Mouse (Mus musculus): ENCODE results near the gene Zfp628. TPM values are rescaled to one million over a fixed set of nuclear protein-coding genes. Genes with fewer than 3 reads are reported as not detected.
"Not testable (repeated sequence)": the region's sequence is repeated elsewhere in the genome, so short reads cannot be mapped to it uniquely, and the experiment has no call there.

Gene Zfp628
- polyA plus RNA-seq (2015; fragmentation: Nextera tagmentation; extraction: Ambion mirVana): 3.5 and 4.2 TPM in 2 replicates

GRCm38 (mm10) chr7:4915007-4915665 is at the start of gene Zfp628:
Zfp628 (plus strand) TSS chr7:4915217.
- H3K9me3 ChIP-seq: no peaks in the 10 kb centered on the region
- peak; percentile 90 for ATAC-seq (ENCODE audit: low FRiP score, low read depth)
- H3K4me3 ChIP-seq: peak within 1 kb of the TSS; percentile 67
- H3K27me3 ChIP-seq: no peaks in the 10 kb centered on the region
- peak within 1 kb of the TSS; percentile 71 for H3K9ac ChIP-seq
- H3K4me1 ChIP-seq (replicated peaks): peaks cover 17% of the 10 kb centered on the region
- under 1% methylated on average over 49 of the region's 56 CpGs for WGBS
- peak within 1 kb of the TSS; percentile 85 for H3K4me2 ChIP-seq
- peaks cover 16% of the 10 kb centered on the region; the same call in 1 of the 2 replicates for H3K36me3 ChIP-seq
- H3K27ac ChIP-seq (replicated peaks): peak within 1 kb of the TSS; percentile 99

DNA sequence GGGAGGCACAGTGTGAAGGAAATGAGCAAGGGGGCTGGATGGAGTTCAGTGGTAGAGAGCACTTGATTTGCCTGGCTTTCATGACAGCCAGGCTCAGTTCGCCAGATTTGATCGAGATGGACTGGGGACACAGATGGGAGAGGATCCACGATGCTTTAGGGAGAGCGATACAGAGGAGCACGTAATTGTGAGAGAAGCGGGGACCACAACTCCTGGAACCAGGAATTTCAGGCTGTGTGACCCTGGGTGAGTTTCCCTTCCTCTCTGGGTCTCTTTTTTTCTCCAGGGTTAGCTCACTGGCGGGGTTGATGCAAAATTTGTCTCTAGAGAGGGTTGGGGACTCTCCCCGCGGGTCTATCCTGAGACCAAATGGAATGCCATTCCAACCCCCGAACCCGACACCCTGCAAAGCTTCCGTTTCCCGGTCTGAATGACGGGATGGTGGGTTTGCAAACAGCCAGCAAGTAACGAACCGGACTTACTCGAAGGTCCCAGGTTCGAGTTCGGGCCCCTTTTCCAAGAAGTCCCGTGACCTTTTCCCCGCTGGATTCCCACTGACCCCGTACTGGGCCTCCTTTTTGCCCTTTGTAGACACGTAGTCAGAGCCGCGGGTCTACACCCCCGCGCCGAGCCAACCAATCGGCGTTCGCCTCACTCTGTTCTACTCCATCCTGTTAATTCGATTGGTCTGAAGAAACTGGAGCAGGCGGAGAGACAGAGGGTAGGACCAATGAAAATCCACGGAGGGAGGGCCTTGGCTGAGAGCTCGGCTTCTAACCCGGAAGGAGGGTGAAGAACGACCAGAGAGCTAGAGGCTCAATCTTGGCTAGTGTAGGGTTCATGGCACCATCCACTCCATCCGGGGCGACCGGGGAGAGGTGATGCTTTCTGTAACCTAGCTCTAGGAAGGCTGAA is 49.2 kb upstream of the Zfp628 start:
- H3K9me3 ChIP-seq: no peaks in the 10 kb centered on the region
- peak; percentile 100 for ATAC-seq (ENCODE audit: low FRiP score, low read depth)
- H3K4me2 ChIP-seq: peak overlapping the region; percentile 74
- no peaks in the 10 kb centered on the region for H3K27me3 ChIP-seq
- peaks cover 12% of the 10 kb centered on the region for H3K4me1 ChIP-seq (replicated peaks)
- 3% methylated on average over 40 of the region's 40 CpGs for WGBS
- no peaks in the 10 kb centered on the region for H3K36me3 ChIP-seq
- H3K4me3 ChIP-seq: peak overlapping the region; percentile 73
- peak overlapping the region; percentile 82 for H3K27ac ChIP-seq (replicated peaks)
- H3K9ac ChIP-seq: peak overlapping the region; percentile 59

- Histone ChIP-seq H3K9ac (peak overlapping the region; percentile 59), H3K36me3 (no peaks in the 10 kb centered on the region), H3K4me3 (peak overlapping the region; percentile 73), H3K4me1 (replicated peaks) (peaks cover 12% of the 10 kb centered on the region), H3K27me3 (no peaks in the 10 kb centered on the region), H3K4me2 (peak overlapping the region; percentile 74), H3K9me3 (no peaks in the 10 kb centered on the region), H3K27ac (replicated peaks) (peak overlapping the region; percentile 82)
- no peak for ATAC-seq (ENCODE audit: low FRiP score, low read depth)
- 40% methylated on average over 10 of the region's 10 CpGs for WGBS
Observed at GRCm38 (mm10) chr7:4866631-4867180, 48.3 kb upstream of the Zfp628 start.

DNA sequence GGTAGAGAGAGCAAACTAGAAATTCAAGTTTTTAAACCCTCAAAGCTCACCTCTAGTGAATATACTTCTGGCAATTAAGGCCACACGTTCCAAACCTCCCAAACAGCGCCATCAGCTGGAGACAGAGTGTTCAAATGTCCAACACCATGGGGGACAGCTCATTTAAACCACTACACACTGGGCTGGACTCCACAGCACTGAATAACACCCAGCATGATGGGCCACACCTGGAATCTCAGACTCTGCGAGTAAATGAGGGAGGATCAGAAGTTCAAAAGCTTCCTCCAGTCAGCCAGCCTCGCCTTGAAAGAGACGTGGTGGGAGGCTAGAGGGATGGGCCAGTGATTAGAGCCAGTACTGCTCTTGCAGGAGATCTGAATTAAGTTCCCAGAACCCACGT is 44.9 kb upstream of the Zfp628 start, which contains the start of gene Isoc2b:
Gene Isoc2b, minus strand, starts transcription at position 126 of the 400 bp plus-strand sequence.
- H3K36me3 ChIP-seq: no peaks in the 10 kb centered on the region
- no peak within 1 kb of the TSS for H3K4me3 ChIP-seq
- no peaks in the 10 kb centered on the region for H3K9me3 ChIP-seq
- peaks cover 12% of the 10 kb centered on the region for H3K4me1 ChIP-seq (replicated peaks)
- ATAC-seq (ENCODE audit: low FRiP score, low read depth): no peak
- no peak within 1 kb of the TSS for H3K4me2 ChIP-seq
- H3K9ac ChIP-seq: no peak within 1 kb of the TSS
- 64% methylated on average over 6 of the region's 6 CpGs for WGBS
- no peaks in the 10 kb centered on the region for H3K27me3 ChIP-seq
- no peak within 1 kb of the TSS for H3K27ac ChIP-seq (replicated peaks)

GRCm38 (mm10) chr7:4876753-4877221 is 38.2 kb upstream of the Zfp628 start, which contains the start of gene Isoc2a:
Isoc2a (plus strand) TSS chr7:4877153.
- Histone ChIP-seq H3K27me3 (no peaks in the 10 kb centered on the region), H3K36me3 (no peaks in the 10 kb centered on the region), H3K9me3 (no peaks in the 10 kb centered on the region), H3K4me2 (peak within 1 kb of the TSS; percentile 87), H3K27ac (replicated peaks) (peak within 1 kb of the TSS; percentile 71), H3K9ac (peak within 1 kb of the TSS; percentile 52), H3K4me1 (replicated peaks) (peaks cover 15% of the 10 kb centered on the region), H3K4me3 (peak within 1 kb of the TSS; percentile 60)
- WGBS: 1% methylated on average over 19 of the region's 22 CpGs
- ATAC-seq (ENCODE audit: low FRiP score, low read depth): peak; percentile 99

- Histone ChIP-seq H3K36me3 (no peaks in the 10 kb centered on the region), H3K4me1 (replicated peaks) (peaks cover 15% of the 10 kb centered on the region), H3K9ac (peak overlapping the region; percentile 52), H3K4me3 (peak overlapping the region; percentile 60), H3K27me3 (no peaks in the 10 kb centered on the region), H3K4me2 (peak overlapping the region; percentile 87), H3K9me3 (no peaks in the 10 kb centered on the region), H3K27ac (replicated peaks) (no peak overlapping the region)
- 6% methylated on average over 11 of the region's 11 CpGs for WGBS
- ATAC-seq (ENCODE audit: low FRiP score, low read depth): no peak; the same call in 1 of the 2 replicates
Observed at GRCm38 (mm10) chr7:4877226-4877625, 37.8 kb upstream of the Zfp628 start.

- Histone ChIP-seq H3K9ac (no peak overlapping the region), H3K9me3 (no peaks in the 10 kb centered on the region), H3K27ac (replicated peaks) (no peak overlapping the region), H3K36me3 (no peaks in the 10 kb centered on the region), H3K4me3 (no peak overlapping the region), H3K27me3 (no peaks in the 10 kb centered on the region), H3K4me2 (no peak overlapping the region; the same call in 1 of the 2 replicates), H3K4me1 (replicated peaks) (peaks cover 15% of the 10 kb centered on the region)
- ATAC-seq (ENCODE audit: low FRiP score, low read depth): no peak
Observed at GRCm38 (mm10) chr7:4878186-4878585, 36.8 kb upstream of the Zfp628 start.

DNA sequence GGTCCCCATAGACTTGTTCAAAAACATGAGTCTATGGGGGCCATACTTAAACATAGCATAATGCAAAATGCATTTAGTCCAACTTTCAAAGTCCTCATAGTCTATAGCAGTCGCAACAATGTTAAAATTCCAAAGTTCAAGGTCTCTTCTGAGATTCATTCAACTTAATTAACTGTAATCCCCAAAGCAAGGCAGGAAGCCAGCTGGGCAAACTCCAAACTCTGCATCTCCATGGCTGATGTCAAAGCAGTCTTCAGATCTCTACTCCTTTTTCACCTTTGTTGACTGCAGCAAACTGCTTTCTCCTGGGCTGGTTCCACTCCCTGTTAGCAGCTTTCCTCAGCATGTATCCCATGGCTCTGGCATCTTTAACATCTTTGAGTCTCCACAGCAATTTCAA is 36.0 kb upstream of the Zfp628 start:
- H3K27me3 ChIP-seq; H3K9ac ChIP-seq; H3K4me2 ChIP-seq; ATAC-seq (ENCODE audit: low FRiP score, low read depth); H3K36me3 ChIP-seq; H3K9me3 ChIP-seq; H3K27ac ChIP-seq (replicated peaks); H3K4me3 ChIP-seq: not testable (repeated sequence)
- H3K4me1 ChIP-seq (replicated peaks): peaks cover 15% of the 10 kb centered on the region
- WGBS: 83% methylated on average over 1 of the region's 1 CpGs

- no peaks in the 10 kb centered on the region for H3K4me1 ChIP-seq (replicated peaks)
- H3K9me3 ChIP-seq: no peaks in the 10 kb centered on the region
- no peak overlapping the region for H3K27ac ChIP-seq (replicated peaks)
- ATAC-seq (ENCODE audit: low FRiP score, low read depth): no peak
- no peak overlapping the region for H3K4me2 ChIP-seq
- H3K9ac ChIP-seq: no peak overlapping the region
- no peaks in the 10 kb centered on the region for H3K27me3 ChIP-seq
- H3K36me3 ChIP-seq: no peaks in the 10 kb centered on the region
- 85% methylated on average over 4 of the region's 4 CpGs for WGBS
- no peak overlapping the region for H3K4me3 ChIP-seq
Observed at GRCm38 (mm10) chr7:4886680-4887079, 28.3 kb upstream of the Zfp628 start.

GRCm38 (mm10) chr7:4895186-4895585 is 19.8 kb upstream of the Zfp628 start:
- Histone ChIP-seq H3K4me1 (replicated peaks) (peaks cover 13% of the 10 kb centered on the region), H3K9ac (no peak overlapping the region), H3K4me3 (no peak overlapping the region), H3K4me2 (no peak overlapping the region), H3K9me3 (no peaks in the 10 kb centered on the region), H3K27ac (replicated peaks) (no peak overlapping the region), H3K27me3 (no peaks in the 10 kb centered on the region), H3K36me3 (no peaks in the 10 kb centered on the region)
- no peak for ATAC-seq (ENCODE audit: low FRiP score, low read depth)
- 62% methylated on average over 11 of the region's 11 CpGs for WGBS

- ATAC-seq (ENCODE audit: low FRiP score, low read depth): peak; percentile 61; the same call in 1 of the 2 replicates
- Histone ChIP-seq H3K27ac (replicated peaks) (peak overlapping the region; percentile 62), H3K9ac (peak overlapping the region; percentile 41), H3K36me3 (no peaks in the 10 kb centered on the region), H3K4me1 (replicated peaks) (peaks cover 19% of the 10 kb centered on the region), H3K9me3 (no peaks in the 10 kb centered on the region), H3K4me3 (peak overlapping the region; percentile 34), H3K27me3 (no peaks in the 10 kb centered on the region), H3K4me2 (peak overlapping the region; percentile 62)
- 18% methylated on average over 16 of the region's 18 CpGs for WGBS
Observed at GRCm38 (mm10) chr7:4898851-4899648, 16.0 kb upstream of the Zfp628 start.
